Mouse (Mus musculus): ENCODE measurements around the gene H2-K1. TPM values are rescaled to one million over a fixed set of nuclear protein-coding genes. Genes with fewer than 3 reads are reported as not detected.
A peak's percentile ranks its signal among the peaks of the same experiment; 100 is the strongest.
"Not testable (repeated sequence)": the region's sequence is repeated elsewhere in the genome, so short reads cannot be mapped to it uniquely, and the experiment has no call there.

H2-K1 gene
- polyA plus RNA-seq, 1 experiment from 2014 or later = 37.2 TPM

DNA sequence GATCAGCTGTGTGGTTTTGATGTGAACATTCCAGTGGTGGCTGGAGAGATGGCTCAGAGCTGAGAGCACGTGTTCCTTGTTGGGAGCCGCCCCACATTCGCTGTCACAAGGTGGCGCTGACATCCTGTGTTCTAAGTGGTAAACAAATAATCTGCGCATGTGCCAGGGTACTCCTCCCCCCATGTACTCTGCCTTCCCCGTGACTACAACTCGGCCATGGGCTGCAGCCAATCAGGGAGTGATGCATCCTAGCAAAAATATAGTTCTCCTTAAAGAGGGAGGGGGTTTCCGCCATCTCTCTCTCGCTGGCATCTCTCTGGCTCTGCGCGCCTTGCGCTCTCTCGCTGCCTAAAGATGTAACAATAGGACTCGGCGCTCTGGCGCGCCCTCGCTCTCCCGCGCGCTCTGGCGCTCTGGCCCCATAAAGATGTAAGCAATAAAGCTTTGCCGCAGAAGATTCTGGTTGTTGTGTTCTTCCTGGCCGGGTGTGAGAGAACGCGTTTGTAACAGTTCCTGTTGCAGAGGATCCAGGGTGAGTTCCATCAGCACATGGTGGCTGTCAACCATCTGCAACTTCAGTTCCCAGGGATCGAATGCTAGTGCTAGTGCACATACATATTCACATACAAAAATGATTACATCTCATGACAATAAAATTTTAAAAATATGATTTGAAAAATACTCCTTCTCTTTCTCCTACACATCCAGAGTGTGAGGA is 18.8 kb downstream of the H2-K1 start:
- Histone ChIP-seq H3K27ac (ENCODE audit: low read depth, low read length) (peak overlapping the region; percentile 72), H3K27me3 (ENCODE audit: control insufficient read depth, insufficient read depth, low read length) (peaks cover 29% of the 10 kb centered on the region), H3K4me3 (ENCODE audit: low read depth, low read length) (peak overlapping the region; percentile 44), H3K4me2 (peak overlapping the region; percentile 56), H3K9ac (ENCODE audit: low read length) (peak overlapping the region; percentile 61)
- not testable (repeated sequence) for H3K4me1 ChIP-seq (ENCODE audit: control insufficient read depth, insufficient read depth, low read length); H3K36me3 ChIP-seq (ENCODE audit: control insufficient read depth, insufficient read depth, low read length); H3K9me3 ChIP-seq (ENCODE audit: control insufficient read depth, low read length)
- ATAC-seq (ENCODE audit: low FRiP score) = peak; percentile 94
- DNase-seq (ENCODE audit: low spot score, missing footprints) = peak; percentile 99
- WGBS = under 1% methylated on average over 27 of the region's 27 CpGs

DNA sequence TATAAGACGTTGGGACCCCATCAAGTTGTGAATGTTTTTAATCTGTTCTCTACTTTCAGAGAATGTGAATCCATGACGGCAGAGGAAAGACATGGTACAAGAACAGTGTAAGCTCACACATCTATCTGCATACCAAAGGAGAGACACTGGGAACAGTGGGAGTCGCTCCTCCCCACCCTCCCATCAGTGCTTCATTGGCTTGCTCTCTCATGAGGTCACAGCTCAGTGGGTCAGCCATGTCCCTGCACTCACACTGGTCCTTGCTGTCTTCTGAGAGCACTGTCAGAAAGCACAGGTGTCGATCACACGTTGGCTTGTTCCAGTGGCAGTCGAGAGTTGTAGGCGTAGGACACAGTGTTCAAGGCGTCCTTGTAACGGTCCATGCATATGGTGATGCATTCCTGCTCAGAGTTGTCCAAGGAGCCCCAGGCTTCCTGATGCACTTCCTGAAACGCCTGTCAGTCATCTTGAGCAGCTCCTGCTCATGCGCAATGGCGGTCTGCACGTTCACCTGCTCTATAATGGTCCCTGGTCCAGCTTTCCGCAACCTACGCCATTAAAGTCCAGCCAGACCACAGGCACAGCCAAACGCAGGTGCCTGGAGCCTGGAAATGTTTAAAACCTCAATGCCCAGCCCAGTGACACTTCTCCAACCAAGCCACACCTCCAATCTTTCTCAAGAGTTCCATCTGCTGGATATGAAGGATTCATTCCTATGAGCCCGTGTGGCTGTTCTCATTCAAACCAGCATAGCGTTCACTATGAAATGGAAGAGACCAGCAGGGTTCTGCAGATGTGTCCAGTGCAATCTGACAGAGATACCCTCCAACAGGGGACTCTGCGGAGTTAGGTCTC is 19.7 kb downstream of the H2-K1 start:
- no peaks in the 10 kb centered on the region for H3K36me3 ChIP-seq (ENCODE audit: control insufficient read depth, insufficient read depth, low read length)
- 0 out of 2 replicates have a peak overlapping the region, but pooled peaks have one; percentile 6 for H3K4me2 ChIP-seq
- H3K27me3 ChIP-seq (ENCODE audit: control insufficient read depth, insufficient read depth, low read length) = peaks cover 29% of the 10 kb centered on the region
- no peak for DNase-seq (ENCODE audit: low spot score, missing footprints)
- H3K9me3 ChIP-seq (ENCODE audit: control insufficient read depth, low read length) = no peaks in the 10 kb centered on the region
- H3K27ac ChIP-seq (ENCODE audit: low read depth, low read length) = no peak overlapping the region
- WGBS = 79% methylated on average over 19 of the region's 19 CpGs
- peaks cover 7% of the 10 kb centered on the region for H3K4me1 ChIP-seq (ENCODE audit: control insufficient read depth, insufficient read depth, low read length)
- H3K4me3 ChIP-seq (ENCODE audit: low read depth, low read length) = no peak overlapping the region; the same call in 1 of the 2 replicates
- ATAC-seq (ENCODE audit: low FRiP score) = no peak; the same call in 1 of the 2 replicates
- no peak overlapping the region for H3K9ac ChIP-seq (ENCODE audit: low read length)

DNA sequence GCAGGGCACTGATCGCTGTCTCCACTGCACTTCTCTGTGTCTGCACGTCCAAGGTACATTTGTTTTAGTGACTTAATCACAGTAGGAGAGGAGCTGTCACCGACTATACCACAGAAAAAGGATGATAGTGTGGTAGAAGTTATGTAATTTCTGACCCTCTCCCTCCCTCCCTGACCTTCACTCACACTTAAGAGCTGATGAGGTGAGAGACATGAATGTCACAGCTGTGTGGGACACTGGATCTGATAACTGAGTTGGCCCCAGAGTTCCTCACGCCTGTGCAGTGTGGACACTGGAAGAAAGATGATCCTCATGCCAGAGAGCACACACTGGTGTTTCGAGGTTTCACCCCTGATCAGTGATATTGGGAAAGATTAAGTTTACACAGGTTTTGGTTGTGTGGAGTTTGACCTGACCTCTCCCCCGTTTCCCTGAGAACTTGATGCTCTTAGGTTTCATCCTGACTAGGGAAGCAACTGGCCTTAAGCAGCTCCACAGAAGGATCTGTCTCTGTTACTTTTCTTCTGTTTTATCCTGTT is 20.6 kb downstream of the H2-K1 start:
- H3K4me2 ChIP-seq = no peak overlapping the region
- ATAC-seq (ENCODE audit: low FRiP score) (no peak), DNase-seq (ENCODE audit: low spot score, missing footprints) (no peak)
- no peak overlapping the region for H3K27ac ChIP-seq (ENCODE audit: low read depth, low read length)
- whole genome bisulfite sequencing = 79% methylated on average over 6 of the region's 6 CpGs
- peaks cover 7% of the 10 kb centered on the region for H3K4me1 ChIP-seq (ENCODE audit: control insufficient read depth, insufficient read depth, low read length)
- no peaks in the 10 kb centered on the region for H3K36me3 ChIP-seq (ENCODE audit: control insufficient read depth, insufficient read depth, low read length)
- peaks cover 29% of the 10 kb centered on the region for H3K27me3 ChIP-seq (ENCODE audit: control insufficient read depth, insufficient read depth, low read length)
- H3K9ac ChIP-seq (ENCODE audit: low read length) = no peak overlapping the region
- H3K9me3 ChIP-seq (ENCODE audit: control insufficient read depth, low read length) = no peaks in the 10 kb centered on the region
- no peak overlapping the region for H3K4me3 ChIP-seq (ENCODE audit: low read depth, low read length)

DNA sequence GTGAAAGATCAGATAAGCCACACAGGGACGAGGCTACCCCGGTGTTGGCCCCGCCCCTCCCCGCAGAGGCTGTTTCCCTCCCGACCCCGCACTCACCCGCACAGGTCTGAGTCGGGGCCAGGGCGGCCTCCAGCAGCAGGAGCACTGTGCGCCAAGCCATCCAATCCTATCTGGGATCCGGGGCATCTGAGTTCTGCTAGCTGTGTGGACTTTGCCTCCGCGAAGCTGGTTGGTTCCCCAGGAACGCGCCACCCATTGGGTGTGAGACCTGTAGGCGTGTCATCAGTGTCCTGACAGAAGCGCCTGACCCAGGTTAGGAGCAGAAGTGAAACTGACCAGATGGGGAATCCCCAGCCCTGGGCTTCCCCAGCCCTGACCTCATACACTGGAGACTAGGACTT is 21.5 kb downstream of the H2-K1 start:
- Histone ChIP-seq H3K4me3 (ENCODE audit: low read depth, low read length) (peak overlapping the region; percentile 30), H3K27ac (ENCODE audit: low read depth, low read length) (no peak overlapping the region), H3K9me3 (ENCODE audit: control insufficient read depth, low read length) (no peaks in the 10 kb centered on the region), H3K4me2 (peak overlapping the region; percentile 44), H3K4me1 (ENCODE audit: control insufficient read depth, insufficient read depth, low read length) (peaks cover 7% of the 10 kb centered on the region), H3K9ac (ENCODE audit: low read length) (peak overlapping the region; percentile 24; the same call in 1 of the 2 replicates), H3K36me3 (ENCODE audit: control insufficient read depth, insufficient read depth, low read length) (no peaks in the 10 kb centered on the region), H3K27me3 (ENCODE audit: control insufficient read depth, insufficient read depth, low read length) (peaks cover 29% of the 10 kb centered on the region)
- ATAC-seq (ENCODE audit: low FRiP score) = no peak
- under 1% methylated on average over 17 of the region's 17 CpGs for WGBS
- peak; percentile 89 for DNase-seq (ENCODE audit: low spot score, missing footprints)

DNA sequence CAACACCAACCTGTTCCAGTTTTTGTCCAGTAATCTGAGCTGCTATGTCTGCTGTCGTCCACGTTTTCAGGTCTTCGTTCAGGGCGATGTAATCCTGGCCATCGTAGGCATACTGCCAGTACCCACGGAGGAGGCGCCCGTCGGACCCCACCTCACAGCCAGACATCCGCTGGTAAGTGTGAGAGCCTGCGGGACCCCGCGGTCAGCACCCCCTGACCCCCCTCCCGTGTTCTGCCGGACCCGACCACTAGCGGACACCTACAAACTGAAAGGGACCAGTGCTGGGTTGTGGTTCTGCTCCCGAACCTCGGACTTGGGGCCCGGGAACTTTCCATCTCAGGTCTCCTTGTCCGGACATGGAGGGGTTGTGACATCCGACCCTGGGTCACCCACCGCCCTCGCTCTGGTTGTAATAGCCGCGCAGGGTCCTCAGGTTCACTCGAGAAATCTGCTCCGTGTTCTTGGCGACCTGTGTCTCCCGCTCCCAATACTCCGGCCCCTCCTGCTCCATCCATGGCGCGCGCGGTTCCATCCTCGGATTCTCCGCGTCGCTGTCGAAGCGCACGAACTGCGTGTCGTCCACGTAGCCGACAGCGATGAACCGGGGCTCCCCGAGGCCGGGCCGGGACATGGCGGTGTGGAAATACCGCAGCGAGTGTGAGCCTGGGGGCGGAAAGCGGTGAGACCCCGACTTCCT is 22.1 kb downstream of the H2-K1 start:
- ATAC-seq (ENCODE audit: low FRiP score) = no peak
- peaks cover 29% of the 10 kb centered on the region for H3K27me3 ChIP-seq (ENCODE audit: control insufficient read depth, insufficient read depth, low read length)
- H3K4me3 ChIP-seq (ENCODE audit: low read depth, low read length) = peak overlapping the region; percentile 30
- no peaks in the 10 kb centered on the region for H3K9me3 ChIP-seq (ENCODE audit: control insufficient read depth, low read length)
- no peaks in the 10 kb centered on the region for H3K36me3 ChIP-seq (ENCODE audit: control insufficient read depth, insufficient read depth, low read length)
- peak; percentile 86 for DNase-seq (ENCODE audit: low spot score, missing footprints)
- peak overlapping the region; percentile 24; the same call in 1 of the 2 replicates for H3K9ac ChIP-seq (ENCODE audit: low read length)
- H3K4me2 ChIP-seq = peak overlapping the region; percentile 44
- H3K4me1 ChIP-seq (ENCODE audit: control insufficient read depth, insufficient read depth, low read length) = peaks cover 7% of the 10 kb centered on the region
- no peak overlapping the region for H3K27ac ChIP-seq (ENCODE audit: low read depth, low read length)
- whole genome bisulfite sequencing = 2% methylated on average over 57 of the region's 57 CpGs

DNA sequence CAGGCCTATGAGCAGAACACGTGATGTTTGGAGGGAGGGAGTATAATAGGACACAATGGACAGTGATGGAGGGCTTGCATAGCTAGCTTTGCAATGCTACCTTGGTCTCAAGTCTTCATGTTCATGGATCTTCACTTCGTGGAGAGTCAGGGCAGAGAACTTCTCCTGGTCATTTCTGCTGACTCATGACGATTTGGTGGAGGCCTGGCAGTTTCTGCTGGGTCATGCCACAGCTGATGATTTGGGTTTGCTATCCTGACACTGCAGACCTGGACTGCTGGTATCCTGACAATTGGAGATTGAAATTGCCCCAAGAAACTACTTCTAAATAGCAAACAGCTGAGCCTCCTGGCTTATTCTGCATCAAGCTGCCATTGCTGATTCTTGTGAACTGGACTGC is 26.6 kb downstream of the H2-K1 start:
- H3K36me3 ChIP-seq (ENCODE audit: control insufficient read depth, insufficient read depth, low read length) = no peaks in the 10 kb centered on the region
- peaks cover 16% of the 10 kb centered on the region for H3K27me3 ChIP-seq (ENCODE audit: control insufficient read depth, insufficient read depth, low read length)
- no peak for ATAC-seq (ENCODE audit: low FRiP score)
- no peak overlapping the region for H3K4me3 ChIP-seq (ENCODE audit: low read depth, low read length)
- H3K9me3 ChIP-seq (ENCODE audit: control insufficient read depth, low read length) = no peaks in the 10 kb centered on the region
- H3K4me1 ChIP-seq (ENCODE audit: control insufficient read depth, insufficient read depth, low read length) = peaks cover 3% of the 10 kb centered on the region; the same call in 1 of the 2 replicates
- 76% methylated on average over 3 of the region's 3 CpGs for WGBS
- H3K27ac ChIP-seq (ENCODE audit: low read depth, low read length) = no peak overlapping the region
- H3K4me2 ChIP-seq = no peak overlapping the region
- DNase-seq (ENCODE audit: low spot score, missing footprints) = no peak
- H3K9ac ChIP-seq (ENCODE audit: low read length) = no peak overlapping the region

DNA sequence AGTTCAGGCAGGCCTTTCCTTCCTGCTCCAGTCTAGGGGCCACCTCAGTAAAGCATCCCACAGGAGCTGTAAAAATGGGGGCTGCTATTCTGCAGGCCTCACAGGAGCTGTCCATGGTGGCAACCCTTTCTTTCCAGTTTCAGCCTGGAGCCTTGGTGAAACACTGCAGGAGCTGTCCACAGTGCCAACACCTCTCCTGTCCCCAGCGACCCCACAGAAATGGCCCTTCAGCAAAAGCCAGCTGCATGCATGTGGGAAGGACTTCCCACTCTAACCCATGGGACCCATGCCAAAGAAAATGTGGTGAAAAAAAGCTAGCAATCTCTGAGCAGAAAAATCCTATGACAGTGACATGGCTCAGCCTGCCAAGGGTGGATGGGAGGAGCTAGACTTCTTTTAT is 27.5 kb downstream of the H2-K1 start:
- ATAC-seq (ENCODE audit: low FRiP score) (no peak), DNase-seq (ENCODE audit: low spot score, missing footprints) (no peak)
- Histone ChIP-seq H3K4me3 (ENCODE audit: low read depth, low read length) (no peak overlapping the region), H3K4me2 (no peak overlapping the region), H3K27ac (ENCODE audit: low read depth, low read length) (no peak overlapping the region), H3K27me3 (ENCODE audit: control insufficient read depth, insufficient read depth, low read length) (peaks cover 7% of the 10 kb centered on the region), H3K36me3 (ENCODE audit: control insufficient read depth, insufficient read depth, low read length) (no peaks in the 10 kb centered on the region), H3K9me3 (ENCODE audit: control insufficient read depth, low read length) (no peaks in the 10 kb centered on the region), H3K4me1 (ENCODE audit: control insufficient read depth, insufficient read depth, low read length) (no peaks in the 10 kb centered on the region), H3K9ac (ENCODE audit: low read length) (no peak overlapping the region)
- WGBS = 13% methylated on average over 1 of the region's 1 CpGs

DNA sequence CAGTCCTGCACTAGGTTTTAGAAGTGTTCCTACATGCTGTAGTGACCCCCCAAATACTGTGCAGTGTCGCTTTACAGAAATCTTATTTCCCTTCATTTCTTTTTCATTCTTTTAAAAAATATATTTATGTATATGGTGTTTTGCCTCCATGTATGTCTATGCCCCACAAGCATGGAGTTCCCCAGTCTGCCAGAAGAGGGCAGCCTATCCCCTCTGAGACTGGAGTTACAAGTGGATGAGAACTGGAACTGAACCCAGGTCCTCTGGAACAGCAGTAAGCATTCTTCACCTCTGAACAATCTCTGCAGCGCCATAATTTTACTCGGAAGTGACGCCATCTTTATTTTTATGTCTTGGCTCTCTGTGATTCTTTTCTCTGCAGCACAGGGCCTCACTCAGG is 30.8 kb downstream of the H2-K1 start:
- no peak overlapping the region for H3K9ac ChIP-seq (ENCODE audit: low read length)
- no peaks in the 10 kb centered on the region for H3K27me3 ChIP-seq (ENCODE audit: control insufficient read depth, insufficient read depth, low read length)
- H3K9me3 ChIP-seq (ENCODE audit: control insufficient read depth, low read length) = no peaks in the 10 kb centered on the region
- no peaks in the 10 kb centered on the region for H3K4me1 ChIP-seq (ENCODE audit: control insufficient read depth, insufficient read depth, low read length)
- no peak overlapping the region for H3K4me3 ChIP-seq (ENCODE audit: low read depth, low read length)
- no peaks in the 10 kb centered on the region for H3K36me3 ChIP-seq (ENCODE audit: control insufficient read depth, insufficient read depth, low read length)
- H3K4me2 ChIP-seq = no peak overlapping the region
- ATAC-seq (ENCODE audit: low FRiP score) (no peak), DNase-seq (ENCODE audit: low spot score, missing footprints) (no peak)
- H3K27ac ChIP-seq (ENCODE audit: low read depth, low read length) = no peak overlapping the region
- WGBS = 78% methylated on average over 4 of the region's 4 CpGs

Measured in midbrain, embryonic 11.5 days (tissue).